Mouse (Mus musculus): ENCODE data around the gene Olfr1442. TPM values are rescaled to one million over a fixed set of nuclear protein-coding genes. Genes with fewer than 3 reads are reported as not detected.

Gene Olfr1442
- not detected in 2 replicates for polyA plus RNA-seq (2015; fragmentation: Nextera tagmentation; extraction: Ambion mirVana)

DNA sequence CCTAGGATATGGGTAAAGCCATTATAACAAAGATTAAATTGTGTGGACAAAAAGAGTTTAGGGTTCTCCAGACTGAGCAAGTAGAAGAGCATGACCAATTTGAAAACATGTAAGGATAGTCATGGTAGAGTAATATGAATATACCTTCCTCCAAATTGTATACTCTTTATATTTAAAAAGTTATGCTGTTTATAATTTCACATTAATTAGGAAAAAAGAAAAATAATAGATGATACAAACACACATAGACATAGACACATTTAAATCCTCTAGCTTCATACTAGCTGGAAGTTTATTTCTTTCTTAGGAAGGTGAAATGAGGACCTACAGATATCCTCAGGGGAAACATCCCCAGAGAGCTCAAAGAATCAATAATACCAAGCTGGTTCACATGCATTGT is at the start of gene Olfr1442:
Gene Olfr1442, plus strand, starts transcription at position 301 of the 400 bp plus-strand sequence.
- H3K4me1 ChIP-seq (replicated peaks; ENCODE audit: control insufficient read depth, insufficient read depth, low read length) = no peaks in the 10 kb centered on the region
- no peak within 1 kb of the TSS for H3K4me3 ChIP-seq (ENCODE audit: low read depth, low read length)
- H3K9me3 ChIP-seq (ENCODE audit: control insufficient read depth) = no peaks in the 10 kb centered on the region
- no peak for TF ChIP-seq CTCF (IDR thresholded peaks at IDR 0.05; ENCODE audit: low read depth)
- H3K27me3 ChIP-seq (replicated peaks; ENCODE audit: control insufficient read depth, insufficient read depth, low read length) = no peaks in the 10 kb centered on the region
- no peak within 1 kb of the TSS for H3K4me2 ChIP-seq (replicated peaks; ENCODE audit: low read depth)
- no peak within 1 kb of the TSS for H3K9ac ChIP-seq (ENCODE audit: low read depth, low read length)
- H3K36me3 ChIP-seq (ENCODE audit: control insufficient read depth, insufficient read depth) = no peaks in the 10 kb centered on the region
- H3K27ac ChIP-seq (ENCODE audit: low read depth, low read length) = no peak within 1 kb of the TSS
- no peak for ATAC-seq

DNA sequence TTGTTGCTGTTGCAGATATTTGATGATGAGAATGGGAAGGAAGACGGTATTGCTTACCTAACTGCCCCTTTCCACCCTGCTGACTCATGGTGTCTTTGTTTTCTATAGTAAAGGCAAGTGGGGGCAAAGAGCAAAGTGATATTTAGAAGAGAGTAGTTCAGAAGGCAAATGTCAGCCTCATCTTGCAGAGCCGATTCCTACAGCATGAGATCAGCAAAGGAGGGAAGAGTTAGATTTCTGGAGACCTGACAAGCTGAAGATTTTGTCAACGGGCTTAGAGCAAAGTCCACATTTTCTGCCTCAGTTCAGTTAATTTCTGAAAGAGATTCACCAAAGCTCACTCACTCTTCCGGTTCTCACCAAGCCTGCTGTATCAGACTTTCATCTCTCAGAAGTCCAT is 37.1 kb upstream of the Olfr1442 start, which contains the start of gene Glyat:
Gene Glyat, plus strand, starts transcription at position 133 of the 400 bp plus-strand sequence.
- 35% methylated on average over 4 of the region's 4 CpGs for WGBS
- no peak within 1 kb of the TSS; the same call in 1 of the 2 replicates for H3K4me2 ChIP-seq (replicated peaks; ENCODE audit: low read depth)
- no peak; the same call in 1 of the 2 replicates for ATAC-seq
- H3K9me3 ChIP-seq (ENCODE audit: control insufficient read depth) = no peaks in the 10 kb centered on the region
- no peak within 1 kb of the TSS for H3K9ac ChIP-seq (ENCODE audit: low read depth, low read length)
- no peaks in the 10 kb centered on the region for H3K36me3 ChIP-seq (ENCODE audit: control insufficient read depth, insufficient read depth)
- no peak for TF ChIP-seq CTCF (IDR thresholded peaks at IDR 0.05; ENCODE audit: low read depth)
- H3K27ac ChIP-seq (ENCODE audit: low read depth, low read length) = no peak within 1 kb of the TSS
- no peaks in the 10 kb centered on the region for H3K27me3 ChIP-seq (replicated peaks; ENCODE audit: control insufficient read depth, insufficient read depth, low read length)
- H3K4me3 ChIP-seq (ENCODE audit: low read depth, low read length) = no peak within 1 kb of the TSS
- H3K4me1 ChIP-seq (replicated peaks; ENCODE audit: control insufficient read depth, insufficient read depth, low read length) = no peaks in the 10 kb centered on the region

DNA sequence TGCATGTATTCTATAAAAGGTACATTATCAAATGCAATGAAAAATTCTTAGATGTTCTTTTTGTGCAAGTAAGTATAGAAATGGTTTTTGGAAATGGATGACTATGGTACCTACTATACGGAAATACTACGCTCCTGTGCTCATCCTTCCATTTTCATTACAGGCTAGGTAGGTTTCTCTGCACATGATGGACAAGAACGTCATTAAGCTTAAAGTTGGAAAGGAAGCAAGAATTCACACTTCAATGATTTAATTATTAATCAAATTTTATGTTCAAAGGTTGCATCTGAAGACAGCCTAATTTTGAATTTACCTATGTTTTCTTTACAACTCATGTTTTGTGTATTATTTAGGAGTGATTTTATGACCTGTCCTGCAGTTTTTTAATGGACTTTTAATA is 36.0 kb upstream of the Olfr1442 start:
- H3K9me3 ChIP-seq (ENCODE audit: control insufficient read depth) = no peaks in the 10 kb centered on the region

DNA sequence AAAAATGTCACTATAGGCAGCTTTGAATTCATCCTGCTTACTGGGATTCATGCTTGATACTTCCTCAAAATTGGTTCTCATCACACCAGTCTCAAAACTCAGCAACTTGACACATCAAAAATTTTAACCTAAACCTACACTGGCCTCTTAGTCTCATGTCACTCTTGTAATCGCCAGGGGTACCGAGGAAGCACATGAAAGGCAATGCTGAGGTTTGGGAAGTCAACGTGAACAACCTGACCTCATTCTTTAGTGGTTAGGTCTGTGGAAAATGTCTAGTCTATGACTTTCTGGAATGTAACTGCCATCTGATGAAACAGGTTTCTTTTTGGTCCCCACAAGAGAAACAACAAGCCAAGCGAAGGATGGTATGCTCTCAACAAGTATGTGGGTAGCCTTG is 35.3 kb upstream of the Olfr1442 start:
- H3K36me3 ChIP-seq (ENCODE audit: control insufficient read depth, insufficient read depth) = no peaks in the 10 kb centered on the region
- no peak for ATAC-seq
- no peaks in the 10 kb centered on the region for H3K27me3 ChIP-seq (replicated peaks; ENCODE audit: control insufficient read depth, insufficient read depth, low read length)
- no peaks in the 10 kb centered on the region for H3K9me3 ChIP-seq (ENCODE audit: control insufficient read depth)
- no peak overlapping the region for H3K4me2 ChIP-seq (replicated peaks; ENCODE audit: low read depth)
- no peak overlapping the region for H3K9ac ChIP-seq (ENCODE audit: low read depth, low read length)
- no peak overlapping the region for H3K27ac ChIP-seq (ENCODE audit: low read depth, low read length)
- no peaks in the 10 kb centered on the region for H3K4me1 ChIP-seq (replicated peaks; ENCODE audit: control insufficient read depth, insufficient read depth, low read length)
- TF ChIP-seq CTCF (IDR thresholded peaks at IDR 0.05; ENCODE audit: low read depth) = no peak
- 91% methylated on average over 4 of the region's 4 CpGs for WGBS
- H3K4me3 ChIP-seq (ENCODE audit: low read depth, low read length) = no peak overlapping the region

More for the DNA sequence above, 36.0 kb upstream of the Olfr1442 start:
- H3K27me3 ChIP-seq (replicated peaks; ENCODE audit: control insufficient read depth, insufficient read depth, low read length) = no peaks in the 10 kb centered on the region
- 86% methylated on average over 3 of the region's 3 CpGs for WGBS
- no peak overlapping the region for H3K4me2 ChIP-seq (replicated peaks; ENCODE audit: low read depth)
- no peak overlapping the region for H3K27ac ChIP-seq (ENCODE audit: low read depth, low read length)
- H3K36me3 ChIP-seq (ENCODE audit: control insufficient read depth, insufficient read depth) = no peaks in the 10 kb centered on the region
- H3K4me1 ChIP-seq (replicated peaks; ENCODE audit: control insufficient read depth, insufficient read depth, low read length) = no peaks in the 10 kb centered on the region
- H3K9ac ChIP-seq (ENCODE audit: low read depth, low read length) = no peak overlapping the region
- H3K4me3 ChIP-seq (ENCODE audit: low read depth, low read length) = no peak overlapping the region
- TF ChIP-seq CTCF (IDR thresholded peaks at IDR 0.05; ENCODE audit: low read depth) = no peak
- no peak for ATAC-seq

DNA sequence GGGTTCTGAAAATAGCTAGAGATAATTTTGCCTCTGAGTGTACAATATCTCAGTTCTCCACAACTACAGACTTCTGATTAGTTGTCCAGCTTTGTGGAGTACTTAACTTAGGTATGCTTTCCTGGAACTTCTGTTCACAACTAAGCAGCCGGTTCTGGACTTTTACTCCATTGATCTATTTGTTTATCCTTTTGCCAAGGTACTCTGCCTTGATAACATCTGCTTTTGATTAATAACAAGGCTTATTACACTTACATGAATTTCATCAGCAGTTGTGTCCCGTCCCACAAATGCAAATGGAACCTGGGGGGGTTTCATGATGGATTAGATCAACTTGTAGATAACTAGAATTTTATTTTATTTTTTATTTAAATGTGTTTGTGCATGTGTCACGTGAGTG is 33.4 kb upstream of the Olfr1442 start:
- Histone ChIP-seq H3K4me3 (ENCODE audit: low read depth, low read length) (no peak overlapping the region), H3K9ac (ENCODE audit: low read depth, low read length) (no peak overlapping the region), H3K27ac (ENCODE audit: low read depth, low read length) (no peak overlapping the region), H3K4me1 (replicated peaks; ENCODE audit: control insufficient read depth, insufficient read depth, low read length) (no peaks in the 10 kb centered on the region), H3K27me3 (replicated peaks; ENCODE audit: control insufficient read depth, insufficient read depth, low read length) (no peaks in the 10 kb centered on the region), H3K9me3 (ENCODE audit: control insufficient read depth) (no peaks in the 10 kb centered on the region), H3K4me2 (replicated peaks; ENCODE audit: low read depth) (no peak overlapping the region), H3K36me3 (ENCODE audit: control insufficient read depth, insufficient read depth) (no peaks in the 10 kb centered on the region)
- no peak for ATAC-seq
- TF ChIP-seq CTCF (IDR thresholded peaks at IDR 0.05; ENCODE audit: low read depth) = no peak
- WGBS = 63% methylated on average over 3 of the region's 3 CpGs

DNA sequence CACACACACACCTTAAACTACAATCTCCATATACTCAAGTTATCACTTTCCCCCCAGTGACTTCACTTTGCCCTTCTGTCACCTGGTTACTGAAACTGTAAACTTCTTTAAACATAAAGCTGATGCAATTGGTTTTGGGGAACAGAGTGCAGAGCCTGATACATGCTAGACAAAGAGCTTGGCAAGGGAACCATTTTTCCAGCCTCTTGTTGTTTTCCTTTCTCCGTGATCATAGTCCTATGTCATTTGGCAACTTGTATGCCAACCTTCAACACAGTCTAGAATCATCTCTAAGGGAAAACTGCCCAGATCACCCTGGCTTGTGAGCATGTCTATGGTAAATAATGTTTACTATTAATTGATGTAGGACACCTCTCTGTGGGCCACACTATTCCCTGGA is 32.2 kb upstream of the Olfr1442 start:
- no peak overlapping the region for H3K27ac ChIP-seq (ENCODE audit: low read depth, low read length)
- no peaks in the 10 kb centered on the region for H3K27me3 ChIP-seq (replicated peaks; ENCODE audit: control insufficient read depth, insufficient read depth, low read length)
- no peak overlapping the region for H3K4me3 ChIP-seq (ENCODE audit: low read depth, low read length)
- H3K4me1 ChIP-seq (replicated peaks; ENCODE audit: control insufficient read depth, insufficient read depth, low read length) = no peaks in the 10 kb centered on the region
- no peaks in the 10 kb centered on the region for H3K9me3 ChIP-seq (ENCODE audit: control insufficient read depth)
- no peak for TF ChIP-seq CTCF (IDR thresholded peaks at IDR 0.05; ENCODE audit: low read depth)
- no peak overlapping the region for H3K4me2 ChIP-seq (replicated peaks; ENCODE audit: low read depth)
- H3K36me3 ChIP-seq (ENCODE audit: control insufficient read depth, insufficient read depth) = no peaks in the 10 kb centered on the region
- 87% methylated on average over 1 of the region's 1 CpGs for WGBS
- no peak overlapping the region for H3K9ac ChIP-seq (ENCODE audit: low read depth, low read length)
- ATAC-seq = no peak

DNA sequence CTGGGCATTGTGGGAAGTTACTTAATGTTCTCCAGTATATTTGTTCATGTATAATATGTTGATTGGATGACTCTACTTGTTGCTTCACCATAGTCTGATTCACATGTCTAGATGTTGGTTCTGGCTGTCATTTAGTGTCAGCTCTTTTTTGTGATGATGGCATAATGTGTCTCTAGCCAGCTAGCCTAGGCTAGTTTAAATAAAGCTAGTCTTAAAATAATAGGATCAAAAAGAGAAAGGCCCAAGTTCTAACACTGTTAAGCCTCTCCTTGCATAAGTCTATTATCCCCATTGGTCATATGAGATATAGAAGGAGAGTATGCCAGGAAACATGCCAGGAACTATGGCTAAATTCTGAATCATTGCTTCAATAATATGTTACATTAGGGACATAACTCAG is 20.7 kb upstream of the Olfr1442 start:
- Histone ChIP-seq H3K9me3 (ENCODE audit: control insufficient read depth) (no peaks in the 10 kb centered on the region), H3K4me1 (replicated peaks; ENCODE audit: control insufficient read depth, insufficient read depth, low read length) (no peaks in the 10 kb centered on the region), H3K4me2 (replicated peaks; ENCODE audit: low read depth) (no peak overlapping the region), H3K4me3 (ENCODE audit: low read depth, low read length) (no peak overlapping the region), H3K9ac (ENCODE audit: low read depth, low read length) (no peak overlapping the region), H3K36me3 (ENCODE audit: control insufficient read depth, insufficient read depth) (no peaks in the 10 kb centered on the region), H3K27ac (ENCODE audit: low read depth, low read length) (no peak overlapping the region), H3K27me3 (replicated peaks; ENCODE audit: control insufficient read depth, insufficient read depth, low read length) (no peaks in the 10 kb centered on the region)
- TF ChIP-seq CTCF (IDR thresholded peaks at IDR 0.05; ENCODE audit: low read depth) = no peak
- ATAC-seq = no peak
